Mouse (Mus musculus) intestine, embryonic 14.5 days (tissue): Measurements from ENCODE around the gene Cachd1. TPM values are rescaled to one million over a fixed set of nuclear protein-coding genes. Genes with fewer than 3 reads are reported as not detected.

Source experiments
- ATAC-seq: fragments of 200-750 bp; cut with Nextera tagmentation; replicated peaks from 2 replicates; pipeline ENCODE4 v1.8.0; 2017; ENCODE audit warnings: low read depth, moderate number of reproducible peaks, moderate TSS enrichment, moderate library complexity; ENCODE audit not compliant: low FRiP score, low TSS enrichment
- DNase-seq: peaks from one replicate; pipeline ENCODE4 v3.0.0-alpha.2; 2018; ENCODE audit warnings: low spot score
- H3K27ac ChIP-seq: fragments of 300-500 bp; sonication (generic); 2 replicates; pipeline ENCODE4 v1.5.1; 2014; ENCODE audit warnings: low read depth, mild to moderate bottlenecking, control low read depth
- H3K27me3 ChIP-seq: fragments of 300-500 bp; sonication (generic); replicated peaks from 2 replicates; pipeline ENCODE4 v1.6.1; 2014; ENCODE audit warnings: low read length, control low read depth; ENCODE audit not compliant: control insufficient read depth, insufficient read depth
- H3K36me3 ChIP-seq: fragments of 300-500 bp; sonication (generic); 2 replicates; pipeline ENCODE4 v1.6.1; 2014; ENCODE audit warnings: low read length, control low read depth; ENCODE audit not compliant: control insufficient read depth, insufficient read depth
- H3K4me1 ChIP-seq: fragments of 300-500 bp; sonication (generic); replicated peaks from 2 replicates; pipeline ENCODE4 v1.6.1; 2014; ENCODE audit warnings: low read length, control low read depth, mixed read lengths; ENCODE audit not compliant: control insufficient read depth, insufficient read depth
- H3K4me2 ChIP-seq: fragments of 300-500 bp; sonication (generic); 2 replicates; pipeline ENCODE4 v1.6.1; 2014; ENCODE audit warnings: low read length
- H3K4me3 ChIP-seq: fragments of 300-500 bp; sonication (generic); 2 replicates; pipeline ENCODE4 v1.5.1; 2014; ENCODE audit warnings: low read depth, low read length, control low read depth, mixed read lengths
- H3K9ac ChIP-seq: fragments of 300-500 bp; sonication (generic); 2 replicates; pipeline ENCODE4 v1.6.1; 2014; ENCODE audit warnings: mild to moderate bottlenecking, low read length
- H3K9me3 ChIP-seq: fragments of 300-500 bp; sonication (generic); 2 replicates; pipeline ENCODE4 v1.6.1; 2016; ENCODE audit warnings: low read length, control low read depth; ENCODE audit not compliant: control insufficient read depth
- WGBS: fragments of 180-500 bp; shearing (Covaris S2); extraction: QIAGEN DNeasy Blood & Tissue Kit; methylation state at CpG from one replicate; pipeline ENCODE4 v1.1.7; 2014; 5-methylcytosine and 5-hydroxymethylcytosine counted together
- polyA plus RNA-seq: library from polyadenylated mRNA; unstranded; fragments of >200 nt; fragmentation: Nextera tagmentation; extraction: Ambion mirVana; gene quantifications from 2 replicates; pipeline ENCODE4 v1.2.1, GENCODE M21; 2014

Cachd1 gene
- polyA plus RNA-seq, 1 experiment from 2014 or later, result 22.8 TPM

- H3K27ac ChIP-seq, result no peak overlapping the region
- H3K4me3 ChIP-seq, result no peak overlapping the region
- DNase-seq, result no peak
- H3K4me1 ChIP-seq, result peaks cover 11% of the 10 kb centered on the region
- H3K9ac ChIP-seq, result no peak overlapping the region
- H3K36me3 ChIP-seq, result no peaks in the 10 kb centered on the region
- ATAC-seq, result no peak
- H3K9me3 ChIP-seq, result no peaks in the 10 kb centered on the region
- H3K4me2 ChIP-seq, result no peak overlapping the region
- 77% methylated on average over 4 of the region's 4 CpGs for WGBS
- H3K27me3 ChIP-seq, result no peaks in the 10 kb centered on the region; the same call in 1 of the 2 replicates
Measured at GRCm38 (mm10) chr4:100913666-100914065, 137.2 kb downstream of the Cachd1 start.

- ATAC-seq (no peak), DNase-seq (no peak)
- Histone ChIP-seq H3K9ac (no peak overlapping the region), H3K36me3 (0 out of 2 replicates have a peak, but pooled peaks cover under 1% of the 10 kb centered on the region), H3K9me3 (no peaks in the 10 kb centered on the region), H3K27ac (no peak overlapping the region), H3K4me1 (peaks cover 11% of the 10 kb centered on the region), H3K4me3 (no peak overlapping the region), H3K27me3 (no peaks in the 10 kb centered on the region; the same call in 1 of the 2 replicates), H3K4me2 (no peak overlapping the region)
- WGBS, result 15% methylated on average over 3 of the region's 3 CpGs
Measured at GRCm38 (mm10) chr4:100914532-100914931, 138.1 kb downstream of the Cachd1 start.

- H3K9me3 ChIP-seq, result no peaks in the 10 kb centered on the region
- no peak for ATAC-seq
- H3K36me3 ChIP-seq, result 0 out of 2 replicates have a peak, but pooled peaks cover 6% of the 10 kb centered on the region
- H3K4me1 ChIP-seq, result peaks cover 11% of the 10 kb centered on the region
- 54% methylated on average over 2 of the region's 2 CpGs for WGBS
- no peak overlapping the region for H3K4me2 ChIP-seq
- no peak overlapping the region for H3K4me3 ChIP-seq
- H3K27me3 ChIP-seq, result no peaks in the 10 kb centered on the region
- no peak overlapping the region for H3K27ac ChIP-seq
- no peak for DNase-seq
- no peak overlapping the region for H3K9ac ChIP-seq
Measured at GRCm38 (mm10) chr4:100915093-100915492, 138.6 kb downstream of the Cachd1 start.

GRCm38 (mm10) chr4:100917511-100917910, 141.0 kb downstream of the Cachd1 start:
- no peak overlapping the region for H3K9ac ChIP-seq
- H3K27ac ChIP-seq, result no peak overlapping the region
- H3K4me3 ChIP-seq, result no peak overlapping the region
- no peak overlapping the region for H3K4me2 ChIP-seq
- 90% methylated on average over 1 of the region's 1 CpGs for WGBS
- 0 out of 2 replicates have a peak, but pooled peaks cover 8% of the 10 kb centered on the region for H3K36me3 ChIP-seq
- DNase-seq (no peak), ATAC-seq (no peak)
- H3K9me3 ChIP-seq, result no peaks in the 10 kb centered on the region
- H3K27me3 ChIP-seq, result no peaks in the 10 kb centered on the region
- 0 out of 2 replicates have a peak, but pooled peaks cover 3% of the 10 kb centered on the region for H3K4me1 ChIP-seq

GRCm38 (mm10) chr4:100920413-100920812, 143.9 kb downstream of the Cachd1 start:
- no peak for DNase-seq
- Histone ChIP-seq H3K9ac (no peak overlapping the region), H3K9me3 (no peaks in the 10 kb centered on the region), H3K4me1 (peaks cover 22% of the 10 kb centered on the region), H3K27ac (no peak overlapping the region), H3K36me3 (0 out of 2 replicates have a peak, but pooled peaks cover 8% of the 10 kb centered on the region), H3K27me3 (no peaks in the 10 kb centered on the region), H3K4me2 (no peak overlapping the region), H3K4me3 (no peak overlapping the region)
- no peak for ATAC-seq
- WGBS, result 73% methylated on average over 1 of the region's 1 CpGs

GRCm38 (mm10) chr4:100922816-100923554, 146.5 kb downstream of the Cachd1 start:
- Histone ChIP-seq H3K4me1 (peaks cover 25% of the 10 kb centered on the region), H3K4me2 (no peak overlapping the region), H3K4me3 (no peak overlapping the region), H3K9me3 (no peaks in the 10 kb centered on the region), H3K27ac (no peak overlapping the region), H3K9ac (no peak overlapping the region), H3K27me3 (no peaks in the 10 kb centered on the region), H3K36me3 (0 out of 2 replicates have a peak, but pooled peaks cover 8% of the 10 kb centered on the region)
- 53% methylated on average over 11 of the region's 11 CpGs for whole genome bisulfite sequencing
- ATAC-seq (no peak), DNase-seq (no peak)

- ATAC-seq (no peak), DNase-seq (no peak)
- 38% methylated on average over 6 of the region's 6 CpGs for WGBS
- Histone ChIP-seq H3K9me3 (no peaks in the 10 kb centered on the region), H3K36me3 (0 out of 2 replicates have a peak, but pooled peaks cover 8% of the 10 kb centered on the region), H3K4me3 (no peak overlapping the region), H3K9ac (no peak overlapping the region), H3K4me2 (no peak overlapping the region), H3K4me1 (peaks cover 22% of the 10 kb centered on the region), H3K27me3 (no peaks in the 10 kb centered on the region), H3K27ac (no peak overlapping the region)
Measured at GRCm38 (mm10) chr4:100923598-100923997, 147.1 kb downstream of the Cachd1 start.

- no peak overlapping the region for H3K4me3 ChIP-seq
- WGBS, result 49% methylated on average over 4 of the region's 4 CpGs
- H3K36me3 ChIP-seq, result 0 out of 2 replicates have a peak, but pooled peaks cover 8% of the 10 kb centered on the region
- no peak overlapping the region for H3K4me2 ChIP-seq
- H3K4me1 ChIP-seq, result peaks cover 22% of the 10 kb centered on the region
- H3K9ac ChIP-seq, result no peak overlapping the region
- ATAC-seq (no peak; the same call in 1 of the 2 replicates), DNase-seq (no peak)
- 0 out of 2 replicates have a peak overlapping the region, but pooled peaks have one; percentile 4 for H3K27ac ChIP-seq
- H3K9me3 ChIP-seq, result no peaks in the 10 kb centered on the region
- H3K27me3 ChIP-seq, result no peaks in the 10 kb centered on the region
Measured at GRCm38 (mm10) chr4:100924276-100924675, 147.8 kb downstream of the Cachd1 start.
